Mouse (Mus musculus): Measurements from ENCODE around the gene Cnn3.

- TF ChIP-seq CTCF (IDR thresholded peaks at IDR 0.05; ENCODE audit: extremely low read depth, insufficient read length, insufficient replicate concordance, low read depth, low read length) (no peak), POLR2A (IDR thresholded peaks at IDR 0.05; ENCODE audit: low read depth, low read length) (no peak)
Observed at GRCm38 (mm10) chr3:121448029-121448468, 21.8 kb downstream of the Cnn3 start.
